Mouse (Mus musculus): ENCODE measurements around the gene Cdh4. TPM values are rescaled to one million over a fixed set of nuclear protein-coding genes. Genes with fewer than 3 reads are reported as not detected.

Gene Cdh4
- total and polyA plus RNA-seq, 2 experiments from 2014 or later = 0.51 to 2.1 TPM

- TF ChIP-seq EP300 (IDR thresholded peaks at IDR 0.05; ENCODE audit: low read depth) = no peak
- TF ChIP-seq CTCF (IDR thresholded peaks at IDR 0.05; ENCODE audit: low read depth) = no peak
- Histone ChIP-seq H3K4me1 (ENCODE audit: control insufficient read depth, insufficient read depth) (no peaks in the 10 kb centered on the region), H3K36me3 (replicated peaks; ENCODE audit: control insufficient read depth, insufficient read depth, low read length) (no peaks in the 10 kb centered on the region), H3K27me3 (ENCODE audit: control insufficient read depth, insufficient read depth, low read length) (no peaks in the 10 kb centered on the region), H3K9ac (replicated peaks; ENCODE audit: low read depth, low read length) (no peak overlapping the region), H3K4me3 (ENCODE audit: low read depth, low read length) (no peak overlapping the region), H3K4me2 (ENCODE audit: low read depth, low read length) (no peak overlapping the region), H3K27ac (ENCODE audit: low read depth) (no peak overlapping the region), H3K9me3 (replicated peaks; ENCODE audit: control insufficient read depth, low read length) (no peaks in the 10 kb centered on the region)
- WGBS = 69% methylated on average over 10 of the region's 10 CpGs
- ATAC-seq (ENCODE audit: insufficient read depth, low read depth) (no peak), DNase-seq (ENCODE audit: low spot score) (no peak)
These were observed 409.9 kb downstream of the Cdh4 start for GRCm38 (mm10) chr2:179852169-179852568.

- TF ChIP-seq EP300 (IDR thresholded peaks at IDR 0.05; ENCODE audit: low read depth) = no peak
- TF ChIP-seq CTCF (IDR thresholded peaks at IDR 0.05; ENCODE audit: low read depth) = no peak
- H3K9me3 ChIP-seq (replicated peaks; ENCODE audit: control insufficient read depth, low read length) = no peaks in the 10 kb centered on the region
- H3K4me2 ChIP-seq (ENCODE audit: low read depth, low read length) = no peak overlapping the region
- H3K27ac ChIP-seq (ENCODE audit: low read depth) = no peak overlapping the region
- no peaks in the 10 kb centered on the region for H3K27me3 ChIP-seq (ENCODE audit: control insufficient read depth, insufficient read depth, low read length)
- no peaks in the 10 kb centered on the region for H3K36me3 ChIP-seq (replicated peaks; ENCODE audit: control insufficient read depth, insufficient read depth, low read length)
- no peaks in the 10 kb centered on the region for H3K4me1 ChIP-seq (ENCODE audit: control insufficient read depth, insufficient read depth)
- 68% methylated on average over 11 of the region's 11 CpGs for WGBS
- H3K9ac ChIP-seq (replicated peaks; ENCODE audit: low read depth, low read length) = no peak overlapping the region
- H3K4me3 ChIP-seq (ENCODE audit: low read depth, low read length) = no peak overlapping the region
- ATAC-seq (ENCODE audit: insufficient read depth, low read depth) (no peak), DNase-seq (ENCODE audit: low spot score) (no peak)
These were observed 410.6 kb downstream of the Cdh4 start for GRCm38 (mm10) chr2:179852862-179853261.

- Histone ChIP-seq H3K27me3 (ENCODE audit: control insufficient read depth, insufficient read depth, low read length) (no peaks in the 10 kb centered on the region), H3K4me3 (ENCODE audit: low read depth, low read length) (no peak overlapping the region), H3K27ac (ENCODE audit: low read depth) (no peak overlapping the region), H3K9me3 (replicated peaks; ENCODE audit: control insufficient read depth, low read length) (no peaks in the 10 kb centered on the region), H3K4me2 (ENCODE audit: low read depth, low read length) (no peak overlapping the region), H3K4me1 (ENCODE audit: control insufficient read depth, insufficient read depth) (no peaks in the 10 kb centered on the region), H3K36me3 (replicated peaks; ENCODE audit: control insufficient read depth, insufficient read depth, low read length) (no peaks in the 10 kb centered on the region), H3K9ac (replicated peaks; ENCODE audit: low read depth, low read length) (no peak overlapping the region)
- no peak for DNase-seq (ENCODE audit: low spot score)
- TF ChIP-seq EP300 (IDR thresholded peaks at IDR 0.05; ENCODE audit: low read depth) (no peak), CTCF (IDR thresholded peaks at IDR 0.05; ENCODE audit: low read depth) (no peak)
- ATAC-seq (ENCODE audit: insufficient read depth, low read depth) = no peak
- 91% methylated on average over 10 of the region's 10 CpGs for WGBS
These were observed 411.7 kb downstream of the Cdh4 start for GRCm38 (mm10) chr2:179853892-179854291.

GRCm38 (mm10) chr2:179857086-179857485 lies 414.9 kb downstream of the Cdh4 start:
- no peaks in the 10 kb centered on the region for H3K9me3 ChIP-seq (replicated peaks; ENCODE audit: control insufficient read depth, low read length)
- H3K4me2 ChIP-seq (ENCODE audit: low read depth, low read length) = no peak overlapping the region
- ATAC-seq (ENCODE audit: insufficient read depth, low read depth) (no peak), DNase-seq (ENCODE audit: low spot score) (no peak)
- no peak overlapping the region for H3K9ac ChIP-seq (replicated peaks; ENCODE audit: low read depth, low read length)
- H3K4me1 ChIP-seq (ENCODE audit: control insufficient read depth, insufficient read depth) = no peaks in the 10 kb centered on the region
- H3K27ac ChIP-seq (ENCODE audit: low read depth) = no peak overlapping the region
- no peak overlapping the region for H3K4me3 ChIP-seq (ENCODE audit: low read depth, low read length)
- H3K27me3 ChIP-seq (ENCODE audit: control insufficient read depth, insufficient read depth, low read length) = no peaks in the 10 kb centered on the region
- TF ChIP-seq CTCF (IDR thresholded peaks at IDR 0.05; ENCODE audit: low read depth) = no peak
- no peak for TF ChIP-seq EP300 (IDR thresholded peaks at IDR 0.05; ENCODE audit: low read depth)
- 43% methylated on average over 4 of the region's 4 CpGs for WGBS
- no peaks in the 10 kb centered on the region for H3K36me3 ChIP-seq (replicated peaks; ENCODE audit: control insufficient read depth, insufficient read depth, low read length)

GRCm38 (mm10) chr2:179862676-179863075 lies 420.4 kb downstream of the Cdh4 start:
- TF ChIP-seq EP300 (IDR thresholded peaks at IDR 0.05; ENCODE audit: low read depth) (no peak), CTCF (IDR thresholded peaks at IDR 0.05; ENCODE audit: low read depth) (no peak)
- Histone ChIP-seq H3K27ac (ENCODE audit: low read depth) (no peak overlapping the region), H3K9ac (replicated peaks; ENCODE audit: low read depth, low read length) (no peak overlapping the region), H3K36me3 (replicated peaks; ENCODE audit: control insufficient read depth, insufficient read depth, low read length) (no peaks in the 10 kb centered on the region), H3K4me2 (ENCODE audit: low read depth, low read length) (no peak overlapping the region), H3K4me3 (ENCODE audit: low read depth, low read length) (no peak overlapping the region), H3K4me1 (ENCODE audit: control insufficient read depth, insufficient read depth) (peaks cover 7% of the 10 kb centered on the region; the same call in 1 of the 2 replicates), H3K27me3 (ENCODE audit: control insufficient read depth, insufficient read depth, low read length) (no peaks in the 10 kb centered on the region), H3K9me3 (replicated peaks; ENCODE audit: control insufficient read depth, low read length) (no peaks in the 10 kb centered on the region)
- WGBS = 72% methylated on average over 3 of the region's 3 CpGs
- no peak for DNase-seq (ENCODE audit: low spot score)
- ATAC-seq (ENCODE audit: insufficient read depth, low read depth) = no peak

- Histone ChIP-seq H3K4me1 (ENCODE audit: control insufficient read depth, insufficient read depth) (peaks cover 13% of the 10 kb centered on the region; the same call in 1 of the 2 replicates), H3K36me3 (replicated peaks; ENCODE audit: control insufficient read depth, insufficient read depth, low read length) (no peaks in the 10 kb centered on the region), H3K9ac (replicated peaks; ENCODE audit: low read depth, low read length) (no peak overlapping the region), H3K4me3 (ENCODE audit: low read depth, low read length) (no peak overlapping the region), H3K4me2 (ENCODE audit: low read depth, low read length) (no peak overlapping the region), H3K27ac (ENCODE audit: low read depth) (no peak overlapping the region), H3K9me3 (replicated peaks; ENCODE audit: control insufficient read depth, low read length) (no peaks in the 10 kb centered on the region), H3K27me3 (ENCODE audit: control insufficient read depth, insufficient read depth, low read length) (no peaks in the 10 kb centered on the region)
- TF ChIP-seq CTCF (IDR thresholded peaks at IDR 0.05; ENCODE audit: low read depth) (peak; percentile 41), EP300 (IDR thresholded peaks at IDR 0.05; ENCODE audit: low read depth) (no peak)
- ATAC-seq (ENCODE audit: insufficient read depth, low read depth) (no peak), DNase-seq (ENCODE audit: low spot score) (no peak)
- 46% methylated on average over 3 of the region's 3 CpGs for WGBS
These were observed 421.0 kb downstream of the Cdh4 start for GRCm38 (mm10) chr2:179863266-179863665.

All from heart, postnatal 0 days (tissue).